Mouse (Mus musculus): ENCODE measurements around the gene Srgap3.

DNA sequence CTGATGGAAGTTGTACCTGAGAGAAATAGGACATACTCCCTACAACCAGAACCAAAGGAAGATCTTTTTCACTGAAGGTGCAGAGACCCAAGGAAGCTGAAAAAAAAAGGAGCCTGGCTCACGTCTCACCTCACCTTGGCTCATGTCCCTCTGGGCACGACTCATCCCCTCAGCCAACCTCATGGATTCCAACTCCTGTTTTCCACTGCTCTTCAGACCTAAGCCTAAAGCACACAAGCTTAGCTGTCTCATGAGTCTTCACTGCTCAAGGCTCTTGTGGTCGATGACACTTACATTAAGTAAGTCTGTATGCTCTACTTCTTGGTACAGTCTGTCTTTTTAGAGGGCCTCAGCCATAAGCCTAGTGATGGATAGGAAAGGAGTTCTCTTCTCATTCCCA, 31.9 kb upstream of the Srgap3 start:
- TF ChIP-seq CTCF (IDR thresholded peaks at IDR 0.05; ENCODE audit: low read depth) (no peak), EP300 (IDR thresholded peaks at IDR 0.05; ENCODE audit: low read depth) (no peak)
